Mouse (Mus musculus) myocyte (in vitro differentiated cells): ENCODE data around the gene Ovgp1.

Experiments used
- E2F4 ChIP-seq: IDR thresholded peaks from one replicate; pipeline ENCODE4 v1.6.1; 2011; ENCODE audit warnings: mild to moderate bottlenecking, control low read depth, moderate library complexity; ENCODE audit not compliant: insufficient read depth
- POLR2A ChIP-seq: IDR thresholded peaks from one replicate; pipeline ENCODE4 v1.6.1; 2011; ENCODE audit warnings: low read depth, mild to moderate bottlenecking, control low read depth, moderate library complexity; ENCODE audit not compliant: insufficient read length
- TCF3 ChIP-seq: IDR thresholded peaks from one replicate; pipeline ENCODE4 v1.6.1; 2011; ENCODE audit warnings: low read depth, control low read depth; ENCODE audit not compliant: insufficient read length
- USF1 ChIP-seq: IDR thresholded peaks from one replicate; pipeline ENCODE4 v1.6.1; 2011; ENCODE audit warnings: low read depth, mild to moderate bottlenecking, control low read depth, moderate library complexity

GRCm38 (mm10) chr3:106024135-106024534, 50.6 kb downstream of the Ovgp1 start:
- no peak for TF ChIP-seq E2F4
- TF ChIP-seq POLR2A: no peak
- no peak for TF ChIP-seq USF1
- TF ChIP-seq TCF3: no peak
